Mouse (Mus musculus): ENCODE data around the gene Ppp1r9b.

GRCm38 (mm10) chr11:95027850-95028470 is 37.1 kb downstream of the Ppp1r9b start:
- no peak for TF ChIP-seq POLR2A (IDR thresholded peaks at IDR 0.05; ENCODE audit: low read depth, low read length)
- TF ChIP-seq CTCF (IDR thresholded peaks at IDR 0.05; ENCODE audit: borderline replicate concordance, insufficient read depth, low read length) = no peak

All from embryonic fibroblast, embryonic 13.5 days (primary cell).